Mouse (Mus musculus) heart, adult 9 months (tissue): ENCODE measurements around the gene Asic5.
A peak's percentile ranks its signal among the peaks of the same experiment; 100 is the strongest.

ENCODE experiments used
- DNase-seq, 2 experiments: peaks; one replicate each; pipeline ENCODE4 v3.0.0; 2022; ENCODE audit warnings: low spot score in 2 of 2

The Asic5 gene

DNA sequence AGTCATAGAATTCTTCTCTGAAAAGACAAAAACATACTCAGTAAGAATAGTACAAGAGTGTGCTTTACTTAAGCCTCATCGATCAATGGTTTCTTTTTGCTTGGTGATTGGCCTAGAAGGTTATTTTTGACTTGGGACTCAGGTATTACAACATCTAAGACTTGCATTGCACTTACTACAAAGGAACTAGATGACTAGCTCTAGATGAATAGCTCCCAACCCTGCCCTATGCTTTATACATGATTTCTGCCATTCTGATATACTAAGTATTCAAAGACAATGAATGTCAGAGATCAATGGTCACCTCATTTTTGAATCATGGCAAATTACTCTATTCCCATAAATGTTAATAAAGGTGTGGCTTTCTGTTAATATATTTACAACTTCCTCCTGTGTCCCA, 24.9 kb downstream of the Asic5 start:
- DNase-seq: no peak

DNA sequence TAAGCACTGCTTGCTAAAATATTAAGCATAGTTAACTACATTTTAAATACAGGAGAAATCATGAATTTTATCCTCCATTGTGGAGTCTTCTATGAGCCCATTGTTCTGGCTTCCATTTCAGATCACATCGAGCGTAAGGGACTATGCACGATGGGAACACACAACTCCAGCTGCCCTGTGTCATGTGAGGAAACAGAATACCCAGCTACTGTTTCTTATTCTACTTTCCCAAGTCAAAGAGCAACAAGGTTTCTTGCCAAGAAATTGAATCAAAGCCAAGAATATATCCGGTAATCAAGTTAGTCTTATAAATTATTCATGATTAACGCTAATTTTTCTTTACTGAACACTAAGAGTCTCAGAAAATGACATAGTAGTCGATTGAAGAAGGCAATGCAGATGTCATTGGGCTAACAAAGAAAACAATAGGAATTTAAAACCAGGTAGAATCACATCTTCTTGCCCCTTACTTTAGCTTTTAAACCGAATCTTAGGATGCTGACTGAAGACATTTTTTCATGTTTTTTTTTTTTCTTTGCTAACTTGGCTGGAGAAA, 32.1 kb downstream of the Asic5 start:
- DNase-seq: no peak

- DNase-seq: no peak
Measured at GRCm38 (mm10) chr3:82022421-82022920, 40.4 kb downstream of the Asic5 start.

GRCm38 (mm10) chr3:82023065-82023464, 41.0 kb downstream of the Asic5 start:
- DNase-seq: no peak

GRCm38 (mm10) chr3:82027286-82027685, 45.2 kb downstream of the Asic5 start:
- DNase-seq: no peak

DNA sequence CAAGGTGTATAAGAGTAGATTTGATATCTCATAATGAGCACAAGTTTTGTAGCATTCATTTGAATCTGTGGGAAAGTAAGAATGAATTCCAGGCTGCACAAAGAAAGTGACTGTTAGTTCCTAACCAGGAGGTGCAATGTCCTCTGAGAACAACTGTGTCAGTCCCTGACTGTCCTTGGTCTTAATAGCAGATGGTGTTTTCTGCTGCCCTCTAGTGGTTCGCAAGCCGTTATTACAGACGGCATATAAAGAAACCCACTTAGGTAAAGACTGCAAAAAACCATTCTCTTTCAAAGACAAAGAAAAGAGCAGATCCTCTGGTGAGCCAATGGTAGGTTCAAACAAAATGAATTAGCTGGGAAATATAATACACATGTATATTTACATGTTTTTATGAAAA, 47.1 kb downstream of the Asic5 start:
- DNase-seq: peak; percentile 8 to 24

- DNase-seq: no peak
Measured at GRCm38 (mm10) chr3:82030008-82030748, 48.1 kb downstream of the Asic5 start.

DNA sequence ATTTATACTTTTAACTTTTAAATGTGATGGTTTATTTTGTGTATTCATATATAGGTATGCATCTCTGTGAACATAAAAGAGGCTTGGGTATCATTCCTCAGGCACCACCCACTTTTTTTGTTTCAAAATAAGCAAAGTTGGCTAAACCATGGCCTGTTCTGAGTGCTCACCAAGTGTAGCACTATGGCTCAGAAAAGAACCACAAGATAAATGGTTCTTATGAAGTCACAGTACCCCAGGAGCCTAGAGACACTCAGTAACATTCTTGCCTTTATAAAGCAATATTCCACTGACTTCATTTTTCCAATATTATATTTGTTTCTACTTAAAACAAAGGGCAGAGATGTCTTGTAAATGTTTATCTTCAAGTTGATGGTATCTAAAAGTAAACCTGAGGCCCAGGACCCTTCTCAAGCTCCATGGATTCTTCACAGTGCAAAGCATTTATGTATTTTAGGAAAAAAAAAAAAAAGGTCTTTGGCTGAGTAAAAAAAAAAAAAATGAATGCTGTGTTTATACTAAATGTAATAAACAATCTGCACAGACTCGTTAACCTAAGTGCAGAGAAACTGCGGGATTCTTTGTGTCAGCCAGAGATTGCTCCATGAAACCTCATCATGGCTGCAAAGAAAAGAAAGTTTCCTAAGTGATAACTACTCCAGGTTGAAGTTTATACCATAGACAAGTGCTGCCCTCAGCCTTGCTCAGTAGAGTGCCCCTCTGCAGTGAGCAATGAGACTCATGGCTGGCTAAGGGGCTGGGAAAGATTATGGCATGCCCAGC, 54.4 kb downstream of the Asic5 start:
- no peak for DNase-seq

- no peak for DNase-seq
Measured at GRCm38 (mm10) chr3:82043676-82044075, 61.6 kb downstream of the Asic5 start.

GRCm38 (mm10) chr3:82044902-82045301, 62.8 kb downstream of the Asic5 start:
- no peak for DNase-seq

DNA sequence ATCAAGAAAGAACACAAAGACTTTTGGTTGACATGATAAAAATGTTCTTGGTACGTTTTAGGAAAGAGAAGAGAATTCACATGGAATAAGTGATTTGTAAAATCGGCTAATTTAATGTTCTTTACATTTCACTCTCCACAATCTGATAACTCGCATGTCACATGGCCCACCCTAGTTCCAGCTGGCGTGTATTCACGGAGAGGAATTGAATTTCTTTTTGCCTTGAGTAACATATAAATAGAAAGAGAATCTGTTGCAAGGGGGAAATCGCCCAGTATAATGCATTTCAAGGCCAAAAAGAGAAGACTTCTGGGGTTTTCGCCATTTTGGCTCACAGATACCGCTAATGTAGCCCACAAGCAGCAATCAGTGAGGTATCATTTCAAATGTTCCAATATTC, 64.0 kb downstream of the Asic5 start:
- no peak for DNase-seq

GRCm38 (mm10) chr3:82047100-82047753, 65.1 kb downstream of the Asic5 start:
- peak in 1 of 2 experiments; percentile 19 for DNase-seq

DNA sequence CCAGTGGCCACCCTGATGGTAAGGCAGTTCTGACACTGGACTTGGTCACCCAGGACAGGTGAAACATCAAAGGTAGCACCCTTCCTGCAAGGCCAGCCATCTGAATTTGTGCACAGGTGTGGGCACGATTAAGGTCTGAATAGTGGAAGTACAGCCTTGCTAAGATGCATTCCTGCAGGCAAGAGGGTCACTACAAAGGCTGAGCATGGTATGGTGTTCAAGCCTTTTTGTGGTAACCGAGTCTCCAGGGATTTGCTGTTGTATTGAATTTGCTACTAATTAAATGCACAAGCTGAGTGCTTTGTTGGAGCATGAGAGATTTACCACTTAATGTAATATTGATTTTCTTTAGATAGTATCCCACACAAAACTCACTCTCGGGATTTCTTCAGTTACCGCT, 66.0 kb downstream of the Asic5 start:
- DNase-seq: no peak

DNA sequence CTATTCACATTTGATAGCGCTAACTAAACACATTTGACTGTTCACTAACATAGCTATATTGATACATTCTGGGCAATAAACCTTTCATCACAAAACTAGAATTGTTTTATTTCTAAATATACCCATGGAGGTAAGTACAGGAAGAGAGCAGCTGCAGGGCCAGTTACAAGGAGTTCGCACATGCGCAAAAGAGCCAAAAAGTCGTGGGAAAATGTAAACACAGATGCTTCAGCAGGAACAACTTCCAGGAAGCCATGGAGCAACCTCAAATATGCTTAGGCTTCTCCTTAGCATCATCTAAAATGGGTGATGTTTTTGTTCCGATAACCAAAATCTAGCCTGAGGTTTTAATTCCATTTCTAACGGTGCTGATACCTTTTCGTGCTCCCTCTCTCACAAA, 66.6 kb downstream of the Asic5 start:
- DNase-seq: no peak

GRCm38 (mm10) chr3:82051468-82051867, 69.4 kb downstream of the Asic5 start:
- no peak for DNase-seq

DNA sequence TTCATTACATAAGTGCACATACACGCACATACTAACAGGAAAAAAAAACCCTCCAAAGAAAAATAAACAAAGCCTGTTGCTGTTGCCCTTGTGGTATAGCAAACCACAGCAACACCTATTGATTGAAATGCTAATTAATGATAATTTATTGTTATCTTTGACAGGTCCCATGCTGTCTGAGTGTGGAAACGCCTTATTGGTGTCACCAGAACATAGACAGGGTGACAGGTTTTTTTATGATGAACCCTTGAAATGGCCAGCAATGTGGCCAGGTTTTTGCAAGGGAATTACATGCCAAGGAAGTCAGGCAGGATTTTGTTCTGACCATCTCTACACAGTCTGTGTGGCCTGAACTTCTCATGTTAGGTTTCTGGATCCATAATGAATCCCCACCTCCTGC, 69.9 kb downstream of the Asic5 start:
- DNase-seq: no peak

GRCm38 (mm10) chr3:82054283-82054974, 72.3 kb downstream of the Asic5 start:
- no peak for DNase-seq

GRCm38 (mm10) chr3:82057201-82057600, 75.1 kb downstream of the Asic5 start:
- no peak for DNase-seq

DNA sequence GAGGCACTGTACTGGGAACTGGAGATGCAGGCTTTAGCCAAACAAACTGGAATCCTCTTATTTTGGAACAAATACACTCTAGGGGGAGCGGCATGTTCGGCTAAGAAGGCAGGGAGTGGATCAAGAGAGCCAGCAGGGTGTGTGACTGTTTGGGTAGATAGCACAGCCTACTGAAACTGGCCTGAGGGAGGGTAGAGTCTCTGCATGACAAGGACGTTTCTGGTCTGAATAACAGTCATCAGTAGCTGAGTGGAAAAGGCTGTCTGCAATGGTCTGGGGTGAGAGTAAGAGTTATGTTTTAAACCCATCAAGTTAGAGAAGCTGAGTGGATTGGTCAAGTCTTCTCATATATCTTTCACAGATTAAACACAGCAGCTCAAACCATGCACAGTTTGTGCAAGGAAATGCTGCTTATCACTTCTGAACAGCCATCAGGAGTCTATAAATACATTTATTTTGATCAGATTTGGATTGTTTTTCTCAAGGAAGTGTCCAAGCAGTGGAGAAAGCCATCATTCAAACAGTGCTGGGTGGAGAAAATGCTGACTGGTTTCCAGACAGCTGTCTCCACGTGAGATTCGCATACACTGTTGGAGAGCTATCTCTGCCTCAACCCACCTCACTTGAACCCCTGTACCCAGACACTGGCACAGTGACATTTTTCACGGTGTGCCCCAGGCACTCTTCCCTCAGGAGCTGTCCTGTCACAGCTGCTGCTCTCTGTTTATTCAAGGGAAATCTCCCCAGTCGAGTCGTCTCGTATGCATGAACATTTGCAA, 79.5 kb downstream of the Asic5 start:
- DNase-seq: no peak

DNA sequence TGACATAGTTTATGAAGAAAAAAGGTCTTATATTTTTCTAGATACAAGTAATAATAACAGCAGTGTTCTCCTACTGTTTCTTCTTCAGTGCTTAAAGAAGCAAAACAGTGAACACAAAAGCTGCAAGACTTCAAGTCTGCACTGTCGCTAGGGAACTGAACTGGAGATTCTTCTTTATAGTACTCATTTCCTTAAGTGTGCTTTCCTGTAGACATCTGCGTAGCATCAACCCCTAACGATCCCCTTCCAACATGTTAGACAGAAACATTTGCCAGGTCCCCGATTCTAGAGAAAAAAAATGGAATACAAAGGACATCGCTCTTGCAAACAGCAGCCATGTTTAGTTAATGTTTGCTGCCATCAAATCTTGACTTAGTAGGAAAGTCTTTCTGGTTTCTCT, 85.7 kb downstream of the Asic5 start:
- DNase-seq: no peak
